Mouse (Mus musculus) frontal cortex, postnatal 14 days (tissue): ENCODE data around the gene Gm3020.
"Not testable (repeated sequence)": the region's sequence is repeated elsewhere in the genome, so short reads cannot be mapped to it uniquely, and the experiment has no call there.

Experiments used
- DNase-seq, 2 experiments: peaks; one replicate each; pipeline ENCODE4 v3.0.0; 2022; ENCODE audit warnings: low spot score in 2 of 2

Gene Gm3020

GRCm38 (mm10) chr14:3651730-3652129, at the start of gene Gm3020:
Gene Gm3020 (plus strand): TSS chr14:3652030.
- DNase-seq, result not testable (repeated sequence)

- not testable (repeated sequence) for DNase-seq
These were observed 17.6 kb upstream of the Gm3020 start, which contains the start of gene Gm3012 for GRCm38 (mm10) chr14:3634212-3634611. Gene Gm3012 (plus strand): TSS chr14:3634512.

- DNase-seq, result not testable (repeated sequence)
These were observed 36.7 kb downstream of the Gm3020 start, which contains the start of gene Gm3043 for GRCm38 (mm10) chr14:3688483-3688882. Gene Gm3043 (plus strand): TSS chr14:3688783.
